Mouse (Mus musculus) stomach, postnatal 0 days (tissue): ENCODE data around the gene Psmd8. TPM values are rescaled to one million over a fixed set of nuclear protein-coding genes. Genes with fewer than 3 reads are reported as not detected.
"Not testable (repeated sequence)": the region's sequence is repeated elsewhere in the genome, so short reads cannot be mapped to it uniquely, and the experiment has no call there.

Source experiments
- ATAC-seq: fragments of 200-750 bp; cut with Nextera tagmentation; 2 replicates; pipeline ENCODE4 v1.8.0; 2017; ENCODE audit not compliant: low FRiP score, low TSS enrichment
- DNase-seq: peaks from one replicate; pipeline ENCODE4 v3.0.0-alpha.2; 2016; ENCODE audit warnings: low spot score
- H3K27ac ChIP-seq: fragments of 300-500 bp; sonication (generic); replicated peaks from 2 replicates; pipeline ENCODE4 v1.5.1; 2014; ENCODE audit warnings: mild to moderate bottlenecking, control low read depth
- H3K27me3 ChIP-seq: fragments of 300-500 bp; sonication (generic); 2 replicates; pipeline ENCODE4 v1.6.1; 2014; ENCODE audit warnings: low read length; ENCODE audit not compliant: control insufficient read depth, insufficient read depth
- H3K36me3 ChIP-seq: fragments of 300-500 bp; sonication (generic); 2 replicates; pipeline ENCODE4 v1.6.1; 2014; ENCODE audit warnings: low read length, mixed read lengths; ENCODE audit not compliant: control insufficient read depth, insufficient read depth
- H3K4me1 ChIP-seq: fragments of 300-500 bp; sonication (generic); replicated peaks from 2 replicates; pipeline ENCODE4 v1.6.1; 2014; ENCODE audit warnings: antibody characterized with exemption; ENCODE audit not compliant: control insufficient read depth, insufficient read depth
- H3K4me2 ChIP-seq: fragments of 300-500 bp; sonication (generic); replicated peaks from 2 replicates; pipeline ENCODE4 v1.6.1; 2014; ENCODE audit warnings: low read depth, mild to moderate bottlenecking, control low read depth, moderate library complexity
- H3K4me3 ChIP-seq: fragments of 300-500 bp; sonication (generic); 2 replicates; pipeline ENCODE4 v1.5.1; 2014; ENCODE audit warnings: low read depth, low read length, control low read depth
- H3K9ac ChIP-seq: fragments of 300-500 bp; sonication (generic); 2 replicates; pipeline ENCODE4 v1.6.1; 2014; ENCODE audit warnings: mild to moderate bottlenecking, low read length, control low read depth, mixed read lengths
- H3K9me3 ChIP-seq: fragments of 300-500 bp; sonication (generic); 2 replicates; pipeline ENCODE4 v1.6.1; 2016; ENCODE audit warnings: low read length; ENCODE audit not compliant: control insufficient read depth
- CTCF ChIP-seq: IDR thresholded peaks from 2 replicates; pipeline ENCODE4 v1.5.1; 2016; ENCODE audit warnings: antibody characterized with exemption, low read depth, mild to moderate bottlenecking, moderate library complexity
- EP300 ChIP-seq: optimal IDR thresholded peaks from 2 replicates; pipeline ENCODE3; 2016; ENCODE audit warnings: antibody characterized with exemption
- WGBS: fragments of 180-500 bp; shearing (Covaris S2); extraction: QIAGEN DNeasy Blood & Tissue Kit; methylation state at CpG from one replicate; pipeline ENCODE4 v1.1.7; 2014; 5-methylcytosine and 5-hydroxymethylcytosine counted together
- polyA plus RNA-seq: library from polyadenylated mRNA; unstranded; fragments of >200 nt; fragmentation: Nextera tagmentation; extraction: Ambion mirVana; gene quantifications from 2 replicates; pipeline ENCODE4 v1.2.1, GENCODE M21; 2015

Gene Psmd8
- polyA plus RNA-seq, 1 experiment from 2014 or later: 262 TPM

DNA sequence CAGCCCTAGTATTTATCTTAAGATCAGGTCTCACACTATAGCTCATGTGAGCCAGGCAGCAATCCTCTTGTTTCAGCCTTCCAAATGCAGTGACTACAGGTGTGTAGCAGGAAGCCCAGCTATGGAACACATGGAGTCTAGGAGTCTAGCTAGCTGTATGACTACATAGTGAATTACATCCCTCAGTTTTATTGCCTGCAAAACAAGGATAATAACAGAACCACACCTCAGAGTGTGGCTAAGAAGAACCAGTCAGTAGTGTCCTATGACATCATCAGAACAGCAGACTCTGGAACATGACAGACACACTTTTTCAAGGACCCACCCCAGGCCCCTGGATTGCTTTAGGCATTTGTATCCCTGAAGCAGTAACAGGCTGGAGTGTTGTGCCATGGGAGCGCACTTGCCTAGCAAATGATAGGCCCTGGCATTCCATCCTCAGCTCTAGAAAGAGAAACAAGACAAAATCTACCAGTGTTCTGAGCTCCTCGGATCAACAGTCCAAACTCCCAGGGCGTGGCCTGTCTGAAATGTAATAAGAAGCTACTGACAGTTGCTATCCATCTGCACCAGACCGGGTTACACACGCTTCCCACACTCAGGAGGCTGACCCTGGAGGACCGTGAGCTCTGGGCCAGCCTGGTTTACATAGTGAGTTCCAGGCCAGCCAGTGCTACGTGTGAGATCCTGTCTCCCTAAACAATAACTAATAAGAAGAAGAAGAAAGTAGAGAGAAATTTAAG is 33.7 kb downstream of the Psmd8 start:
- Histone ChIP-seq H3K4me1 (no peaks in the 10 kb centered on the region), H3K36me3 (no peaks in the 10 kb centered on the region), H3K4me2 (no peak overlapping the region), H3K4me3 (no peak overlapping the region), H3K27ac (no peak overlapping the region), H3K9ac (no peak overlapping the region), H3K9me3 (no peaks in the 10 kb centered on the region), H3K27me3 (no peaks in the 10 kb centered on the region)
- TF ChIP-seq CTCF (no peak), EP300 (no peak)
- DNase-seq: no peak
- ATAC-seq: no peak
- WGBS: 67% methylated on average over 7 of the region's 7 CpGs

DNA sequence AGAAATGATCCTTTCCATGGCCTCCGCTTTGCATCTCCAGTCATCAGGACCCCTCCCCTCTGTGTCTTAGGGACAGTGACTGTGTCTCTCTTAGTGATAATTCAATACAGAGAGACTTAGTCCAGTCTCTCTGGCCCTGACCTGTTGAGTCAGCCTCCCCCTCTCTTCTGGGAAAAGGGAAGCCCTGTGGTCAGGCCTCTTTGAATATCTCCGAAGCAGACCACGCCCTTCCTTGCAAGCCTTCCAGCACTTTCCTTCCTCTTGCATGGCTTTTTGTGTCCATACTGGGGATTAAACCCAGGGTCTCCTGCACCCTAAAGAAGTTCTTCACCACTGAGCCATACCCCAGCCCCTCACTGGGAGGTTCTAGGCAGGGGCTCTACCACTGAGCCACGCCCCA is 36.5 kb downstream of the Psmd8 start:
- Histone ChIP-seq H3K27me3 (no peaks in the 10 kb centered on the region), H3K4me2 (no peak overlapping the region), H3K4me3 (no peak overlapping the region), H3K9me3 (no peaks in the 10 kb centered on the region), H3K27ac (no peak overlapping the region), H3K36me3 (no peaks in the 10 kb centered on the region), H3K4me1 (no peaks in the 10 kb centered on the region), H3K9ac (no peak overlapping the region)
- TF ChIP-seq CTCF (no peak), EP300 (no peak)
- 94% methylated on average over 4 of the region's 4 CpGs for WGBS
- DNase-seq (no peak), ATAC-seq (no peak)

DNA sequence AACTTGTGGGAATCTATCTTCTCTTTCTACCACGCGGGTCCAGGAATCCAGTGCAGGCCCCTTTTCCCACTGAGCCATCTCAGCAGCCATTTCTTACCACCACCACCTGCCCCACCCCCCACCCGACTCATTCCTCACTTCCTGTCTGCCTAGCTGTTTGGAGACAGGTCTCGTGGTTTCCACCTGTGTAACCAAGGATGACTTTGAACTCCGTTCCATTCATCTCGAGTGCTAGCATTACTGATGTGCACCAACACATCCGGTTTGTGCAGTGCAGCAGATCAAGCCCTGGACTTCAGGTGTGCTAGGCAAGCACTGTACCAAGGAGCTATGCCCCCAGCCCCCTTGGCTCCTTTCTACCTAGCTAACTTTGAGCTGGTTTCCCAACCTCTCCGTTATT is 39.1 kb downstream of the Psmd8 start:
- ATAC-seq: no peak
- H3K36me3 ChIP-seq: no peaks in the 10 kb centered on the region
- no peaks in the 10 kb centered on the region for H3K4me1 ChIP-seq
- H3K9me3 ChIP-seq: no peaks in the 10 kb centered on the region
- DNase-seq: no peak
- TF ChIP-seq CTCF (no peak), EP300 (no peak)
- no peak overlapping the region for H3K9ac ChIP-seq
- H3K4me3 ChIP-seq: no peak overlapping the region
- WGBS: 68% methylated on average over 8 of the region's 8 CpGs
- no peak overlapping the region for H3K4me2 ChIP-seq
- H3K27me3 ChIP-seq: no peaks in the 10 kb centered on the region
- no peak overlapping the region for H3K27ac ChIP-seq

DNA sequence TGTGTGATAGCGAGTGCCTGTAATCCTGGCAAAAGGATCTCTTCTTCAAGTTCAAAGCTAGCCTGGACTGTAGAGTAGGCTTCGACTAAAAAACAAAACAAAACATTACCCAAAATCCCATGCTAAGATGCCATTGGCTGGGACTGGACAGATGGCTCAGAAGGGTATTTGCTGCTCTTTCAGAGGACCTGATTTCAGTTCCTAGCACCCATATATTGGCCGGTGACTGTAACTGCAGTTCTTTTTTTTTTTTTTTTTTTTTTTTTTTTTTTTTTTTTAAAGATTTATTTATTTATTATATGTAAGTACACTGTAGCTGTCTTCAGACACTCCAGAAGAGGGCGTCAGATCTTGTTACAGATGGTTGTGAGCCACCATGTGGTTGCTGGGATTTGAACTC is 41.3 kb downstream of the Psmd8 start:
- H3K27me3 ChIP-seq, H3K4me3 ChIP-seq, H3K27ac ChIP-seq, H3K4me1 ChIP-seq, ATAC-seq, H3K36me3 ChIP-seq, H3K9me3 ChIP-seq, H3K9ac ChIP-seq, H3K4me2 ChIP-seq, DNase-seq: not testable (repeated sequence)
- 91% methylated on average over 3 of the region's 4 CpGs for WGBS

DNA sequence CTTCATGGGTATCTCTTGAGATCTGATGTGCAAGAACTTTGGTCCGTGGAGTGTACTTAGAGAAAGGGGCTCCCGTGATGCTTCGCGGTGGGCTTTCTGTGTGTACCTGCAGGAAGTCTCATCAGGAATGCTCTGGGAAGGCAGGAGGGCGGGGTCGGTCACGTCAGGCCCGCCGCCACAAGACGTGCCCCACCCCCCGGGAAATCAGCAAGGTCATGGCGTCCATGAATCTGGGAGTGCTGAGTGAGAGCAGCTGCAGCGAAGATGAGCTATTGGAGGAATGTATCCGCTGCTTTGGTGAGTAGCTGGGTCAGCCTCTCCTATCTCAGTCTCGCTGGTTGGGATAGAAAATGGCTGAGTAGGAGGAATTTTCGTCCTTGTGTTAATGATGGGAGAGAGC is 43.1 kb downstream of the Psmd8 start:
- Histone ChIP-seq H3K27me3 (no peaks in the 10 kb centered on the region), H3K27ac (no peak overlapping the region), H3K9ac (no peak overlapping the region), H3K4me1 (no peaks in the 10 kb centered on the region), H3K4me3 (no peak overlapping the region), H3K36me3 (no peaks in the 10 kb centered on the region), H3K9me3 (no peaks in the 10 kb centered on the region), H3K4me2 (no peak overlapping the region)
- no peak for ATAC-seq
- TF ChIP-seq EP300 (no peak), CTCF (no peak)
- 36% methylated on average over 16 of the region's 16 CpGs for WGBS
- DNase-seq: no peak

DNA sequence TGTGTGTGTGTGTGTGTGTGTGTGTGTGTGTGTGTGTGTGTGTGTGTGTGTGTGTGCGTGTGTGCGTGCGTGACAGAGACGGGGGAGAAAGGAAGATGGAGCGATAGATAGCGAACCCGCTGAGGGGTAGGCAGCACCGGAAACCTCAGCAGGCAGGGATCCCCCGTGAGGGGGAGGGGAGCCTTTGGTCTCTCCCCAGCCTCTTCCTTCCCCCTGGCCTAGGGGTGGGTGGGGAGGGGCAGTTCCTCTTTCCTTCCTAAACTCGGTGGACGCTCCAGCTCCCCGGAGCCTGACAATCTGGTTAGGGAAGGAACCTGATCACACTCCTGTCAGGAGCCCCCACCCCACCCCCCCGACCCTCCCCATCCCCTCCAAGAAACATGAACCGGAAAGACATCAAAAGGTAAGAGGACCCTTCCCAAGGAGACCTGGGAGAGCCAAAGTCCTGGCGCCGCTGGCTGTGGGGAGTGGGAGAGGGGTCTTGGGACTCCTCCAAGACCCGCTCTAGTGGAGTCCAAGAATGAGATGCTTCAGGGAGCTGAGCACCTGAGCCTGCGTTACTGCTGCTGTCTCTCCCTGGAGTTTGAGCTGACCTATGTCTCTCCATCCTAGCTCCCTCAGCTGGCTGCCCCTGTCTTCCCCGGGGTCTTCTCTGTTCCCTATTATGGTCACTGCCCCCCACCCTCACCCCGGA is 45.7 kb downstream of the Psmd8 start, which contains the start of gene Rasgrp4:
TSS of gene Rasgrp4 (plus strand) at position 159 of the 694 bp plus-strand sequence.
- DNase-seq: no peak

More for the DNA sequence above, 45.7 kb downstream of the Psmd8 start, which contains the start of gene Rasgrp4:
- Histone ChIP-seq H3K9me3 (no peaks in the 10 kb centered on the region), H3K27me3 (no peaks in the 10 kb centered on the region), H3K4me1 (no peaks in the 10 kb centered on the region), H3K4me2 (peak within 1 kb of the TSS; percentile 41), H3K27ac (no peak within 1 kb of the TSS), H3K9ac (no peak within 1 kb of the TSS), H3K4me3 (no peak within 1 kb of the TSS), H3K36me3 (no peaks in the 10 kb centered on the region)
- WGBS: 3% methylated on average over 14 of the region's 20 CpGs
- TF ChIP-seq EP300: no peak
- no peak for TF ChIP-seq CTCF
- no peak for ATAC-seq
